Mouse (Mus musculus) midbrain, embryonic 16.5 days (tissue): ENCODE measurements around the gene Rimklb. TPM values are rescaled to one million over a fixed set of nuclear protein-coding genes. Genes with fewer than 3 reads are reported as not detected.

Source experiments
- ATAC-seq: fragments of 200-750 bp; cut with Nextera tagmentation; 2 replicates; pipeline ENCODE4 v1.8.0; 2017; ENCODE audit warnings: moderate TSS enrichment
- H3K27ac ChIP-seq: fragments of 300-500 bp; sonication (generic); 2 replicates; pipeline ENCODE4 v1.5.1; 2014; ENCODE audit warnings: mild to moderate bottlenecking, low read length, mixed read lengths
- H3K27me3 ChIP-seq: fragments of 300-500 bp; sonication (generic); 2 replicates; pipeline ENCODE4 v1.6.1; 2014; ENCODE audit warnings: low read depth, low read length, mixed read lengths; ENCODE audit not compliant: control insufficient read depth, insufficient read depth
- H3K36me3 ChIP-seq: fragments of 300-500 bp; sonication (generic); 2 replicates; pipeline ENCODE4 v1.6.1; 2014; ENCODE audit warnings: mild to moderate bottlenecking, low read length, moderate library complexity, mixed read lengths; ENCODE audit not compliant: control insufficient read depth, insufficient read depth
- H3K4me1 ChIP-seq: fragments of 300-500 bp; sonication (generic); 2 replicates; pipeline ENCODE4 v1.6.1; 2014; ENCODE audit warnings: mild to moderate bottlenecking, low read length, mixed read lengths; ENCODE audit not compliant: control insufficient read depth, insufficient read depth
- H3K4me2 ChIP-seq: fragments of 300-500 bp; sonication (generic); 2 replicates; pipeline ENCODE4 v1.6.1; 2014; ENCODE audit warnings: mild to moderate bottlenecking, low read length, mixed read lengths
- H3K4me3 ChIP-seq: fragments of 300-500 bp; sonication (generic); 2 replicates; pipeline ENCODE4 v1.5.1; 2014; ENCODE audit warnings: low read depth, mild to moderate bottlenecking, low read length, moderate library complexity, mixed read lengths
- H3K9ac ChIP-seq: fragments of 300-500 bp; sonication (generic); 2 replicates; pipeline ENCODE4 v1.6.1; 2014; ENCODE audit warnings: low read depth, low read length, mixed read lengths
- H3K9me3 ChIP-seq: fragments of 300-500 bp; sonication (generic); replicated peaks from 2 replicates; pipeline ENCODE4 v1.6.1; 2014; ENCODE audit warnings: mild to moderate bottlenecking, low read length, mixed read lengths; ENCODE audit not compliant: control insufficient read depth, poor library complexity, severe bottlenecking
- WGBS: fragments of 180-500 bp; shearing (Covaris S2); extraction: QIAGEN DNeasy Blood & Tissue Kit; methylation state at CpG from one replicate; pipeline ENCODE4 v1.1.7; 2014; 5-methylcytosine and 5-hydroxymethylcytosine counted together
- polyA plus RNA-seq: library from polyadenylated mRNA; unstranded; fragments of >200 nt; fragmentation: Nextera tagmentation; extraction: Ambion mirVana; gene quantifications from 2 replicates; pipeline ENCODE4 v1.2.1, GENCODE M21; 2015

The Rimklb gene
- polyA plus RNA-seq, 1 experiment from 2014 or later, result 112 TPM

- Histone ChIP-seq H3K36me3 (no peaks in the 10 kb centered on the region), H3K27me3 (no peaks in the 10 kb centered on the region), H3K4me3 (no peak overlapping the region), H3K9me3 (no peaks in the 10 kb centered on the region), H3K4me2 (no peak overlapping the region), H3K27ac (no peak overlapping the region), H3K4me1 (no peaks in the 10 kb centered on the region), H3K9ac (no peak overlapping the region)
- 47% methylated on average over 4 of the region's 4 CpGs for WGBS
- ATAC-seq, result no peak
These were observed 82.2 kb downstream of the Rimklb start for GRCm38 (mm10) chr6:122416347-122416746.

- 93% methylated on average over 8 of the region's 8 CpGs for WGBS
- no peaks in the 10 kb centered on the region for H3K36me3 ChIP-seq
- no peaks in the 10 kb centered on the region for H3K27me3 ChIP-seq
- no peak for ATAC-seq
- H3K9ac ChIP-seq, result no peak overlapping the region
- 0 out of 2 replicates have a peak, but pooled peaks cover 4% of the 10 kb centered on the region for H3K9me3 ChIP-seq
- H3K4me1 ChIP-seq, result no peaks in the 10 kb centered on the region
- no peak overlapping the region for H3K27ac ChIP-seq
- H3K4me3 ChIP-seq, result no peak overlapping the region
- H3K4me2 ChIP-seq, result no peak overlapping the region
These were observed 87.3 kb downstream of the Rimklb start for GRCm38 (mm10) chr6:122411281-122411680.

GRCm38 (mm10) chr6:122402240-122402639, 96.3 kb downstream of the Rimklb start:
- no peaks in the 10 kb centered on the region for H3K27me3 ChIP-seq
- no peak overlapping the region for H3K9ac ChIP-seq
- no peaks in the 10 kb centered on the region for H3K36me3 ChIP-seq
- H3K27ac ChIP-seq, result no peak overlapping the region
- 0 out of 2 replicates have a peak, but pooled peaks cover 4% of the 10 kb centered on the region for H3K9me3 ChIP-seq
- H3K4me1 ChIP-seq, result no peaks in the 10 kb centered on the region
- no peak overlapping the region for H3K4me2 ChIP-seq
- H3K4me3 ChIP-seq, result no peak overlapping the region
- no peak for ATAC-seq
- WGBS, result 15% methylated on average over 3 of the region's 3 CpGs

GRCm38 (mm10) chr6:122400263-122400662, 98.3 kb downstream of the Rimklb start:
- Histone ChIP-seq H3K27me3 (no peaks in the 10 kb centered on the region), H3K9me3 (no peaks in the 10 kb centered on the region), H3K4me2 (no peak overlapping the region), H3K36me3 (no peaks in the 10 kb centered on the region), H3K9ac (no peak overlapping the region), H3K4me3 (no peak overlapping the region), H3K4me1 (no peaks in the 10 kb centered on the region), H3K27ac (no peak overlapping the region)
- peak; percentile 21; the same call in 1 of the 2 replicates for ATAC-seq
- WGBS, result 77% methylated on average over 9 of the region's 9 CpGs

Other genes with a start within 250 kb of the Rimklb start
- 1.4 and 1.6 TPM in 2 replicates for gene Klrg1, start 215.9 kb downstream of the Rimklb start, polyA plus RNA-seq
- gene M6pr, start 190.0 kb downstream of the Rimklb start, polyA plus RNA-seq, result 50.5 and 54.1 TPM in 2 replicates
- 32.2 and 34.2 TPM in 2 replicates for gene Phc1, start 158.2 kb downstream of the Rimklb start, polyA plus RNA-seq
- 3.6 and 4.1 TPM in 2 replicates for gene Mfap5, start 7.1 kb upstream of the Rimklb start, polyA plus RNA-seq
- 0.24 and 0.31 TPM in 2 replicates for gene Aicda, start 55.0 kb upstream of the Rimklb start, polyA plus RNA-seq
- gene Apobec1, start 103.7 kb upstream of the Rimklb start, polyA plus RNA-seq, result 0.66 and 1.7 TPM in 2 replicates
- gene Gdf3, start 111.3 kb upstream of the Rimklb start, polyA plus RNA-seq, result 0.09 TPM in 1 of 2 replicates, not detected in the other
- not detected in 2 replicates for gene Dppa3, start 127.6 kb upstream of the Rimklb start, polyA plus RNA-seq
- not detected in 2 replicates for gene Nanog, start 208.7 kb upstream of the Rimklb start, polyA plus RNA-seq